Mouse (Mus musculus): ENCODE results near the gene Ifit3b. TPM values are rescaled to one million over a fixed set of nuclear protein-coding genes. Genes with fewer than 3 reads are reported as not detected.
"Not testable (repeated sequence)": the region's sequence is repeated elsewhere in the genome, so short reads cannot be mapped to it uniquely, and the experiment has no call there.

Ifit3b gene
- polyA plus RNA-seq, 1 experiment from 2014 or later, result 0.33 TPM

DNA sequence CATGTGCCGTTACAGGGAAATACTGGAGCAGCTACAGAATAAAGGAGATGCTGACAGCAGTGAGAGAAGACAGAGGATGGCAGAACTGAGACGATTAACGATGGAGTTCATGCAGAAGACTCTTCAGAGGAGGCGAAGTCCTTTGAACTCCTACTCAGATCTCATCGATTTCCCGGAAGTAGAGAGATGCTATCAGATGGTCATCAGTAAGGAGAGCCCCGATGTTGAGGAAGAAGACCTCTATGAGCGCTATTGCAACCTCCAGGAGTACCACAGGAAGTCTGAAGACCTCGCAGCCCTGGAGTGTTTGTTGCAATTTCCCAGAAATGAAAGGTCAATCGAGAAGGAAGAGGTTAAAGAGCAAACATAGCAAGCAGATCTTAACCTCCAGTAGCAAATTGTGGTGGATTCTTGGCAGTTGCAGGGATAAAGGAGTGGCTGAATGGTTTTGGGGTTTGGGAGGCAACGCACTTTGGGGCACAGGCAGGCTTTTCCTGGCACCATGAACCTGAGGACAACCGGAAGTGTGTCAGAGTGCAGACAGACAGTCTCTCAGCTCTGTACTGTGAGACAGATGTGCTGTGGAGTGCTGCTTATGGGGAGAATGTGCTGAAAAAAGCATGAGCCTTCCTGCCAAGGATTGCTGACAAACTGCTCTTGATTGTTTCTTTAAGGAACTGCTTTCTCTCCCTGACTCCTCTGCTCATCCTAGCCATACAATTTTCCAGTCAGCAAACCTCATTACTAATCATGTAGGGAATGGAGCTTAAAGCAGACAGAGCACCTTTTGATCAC, 19.7 kb upstream of the Ifit3b start:
- H3K9me3 ChIP-seq; H3K36me3 ChIP-seq; H3K27ac ChIP-seq; H3K4me3 ChIP-seq; H3K4me1 ChIP-seq; H3K4me2 ChIP-seq (replicated peaks); H3K27me3 ChIP-seq; ATAC-seq (ENCODE audit: insufficient number of reproducible peaks, insufficient read depth, low FRiP score, low TSS enrichment); H3K9ac ChIP-seq: not testable (repeated sequence)
- WGBS, result 72% methylated on average over 7 of the region's 12 CpGs

DNA sequence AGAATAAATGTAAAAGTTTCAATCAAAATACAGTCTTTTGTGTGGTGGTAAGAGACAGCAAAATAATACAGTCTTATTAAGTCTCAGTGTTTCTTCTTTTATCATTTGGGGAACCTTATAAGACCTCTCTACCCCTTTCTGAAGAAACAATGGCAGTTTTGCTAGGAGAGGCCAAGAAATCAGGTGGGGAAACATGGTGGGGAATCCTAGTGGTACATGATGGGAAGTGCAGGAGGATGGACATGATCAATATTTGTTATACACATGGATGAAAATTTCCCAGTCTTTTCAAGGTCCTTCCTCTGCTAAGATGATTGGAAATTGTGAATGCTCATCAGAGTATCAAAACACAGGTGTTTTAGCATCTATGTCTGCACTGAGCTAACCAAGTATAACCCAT, 18.8 kb upstream of the Ifit3b start:
- H3K9ac ChIP-seq, result no peak overlapping the region
- H3K9me3 ChIP-seq, result no peaks in the 10 kb centered on the region
- H3K27ac ChIP-seq, result no peak overlapping the region
- H3K27me3 ChIP-seq, result no peaks in the 10 kb centered on the region
- no peak overlapping the region for H3K4me2 ChIP-seq (replicated peaks)
- no peak for ATAC-seq (ENCODE audit: insufficient number of reproducible peaks, insufficient read depth, low FRiP score, low TSS enrichment)
- no peaks in the 10 kb centered on the region for H3K36me3 ChIP-seq
- H3K4me1 ChIP-seq, result no peaks in the 10 kb centered on the region
- no peak overlapping the region for H3K4me3 ChIP-seq

DNA sequence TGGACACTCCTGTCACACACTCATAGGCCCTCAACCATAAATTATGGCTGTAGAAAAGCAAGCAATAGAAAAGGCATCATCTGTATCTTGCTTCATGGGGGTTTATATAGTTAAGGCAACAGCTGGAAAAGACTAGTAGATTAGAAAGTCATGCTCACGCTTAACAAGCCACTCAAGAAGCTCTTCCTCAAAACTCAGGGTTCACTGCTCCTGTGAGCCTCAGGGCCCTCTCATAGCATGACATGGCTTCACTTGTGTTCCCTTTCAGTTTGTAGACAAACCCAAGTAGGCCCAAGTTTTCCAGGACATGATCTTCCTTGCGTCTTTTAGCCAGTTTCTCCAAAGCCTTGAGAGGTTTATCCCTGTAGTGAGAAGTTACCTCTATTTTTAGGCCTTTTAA, 14.3 kb upstream of the Ifit3b start:
- ATAC-seq (ENCODE audit: insufficient number of reproducible peaks, insufficient read depth, low FRiP score, low TSS enrichment), result no peak
- WGBS, result 89% methylated on average over 2 of the region's 2 CpGs
- Histone ChIP-seq H3K9ac (no peak overlapping the region), H3K9me3 (no peaks in the 10 kb centered on the region), H3K27me3 (no peaks in the 10 kb centered on the region), H3K36me3 (no peaks in the 10 kb centered on the region), H3K4me1 (no peaks in the 10 kb centered on the region), H3K4me2 (replicated peaks) (no peak overlapping the region), H3K4me3 (no peak overlapping the region), H3K27ac (no peak overlapping the region)

DNA sequence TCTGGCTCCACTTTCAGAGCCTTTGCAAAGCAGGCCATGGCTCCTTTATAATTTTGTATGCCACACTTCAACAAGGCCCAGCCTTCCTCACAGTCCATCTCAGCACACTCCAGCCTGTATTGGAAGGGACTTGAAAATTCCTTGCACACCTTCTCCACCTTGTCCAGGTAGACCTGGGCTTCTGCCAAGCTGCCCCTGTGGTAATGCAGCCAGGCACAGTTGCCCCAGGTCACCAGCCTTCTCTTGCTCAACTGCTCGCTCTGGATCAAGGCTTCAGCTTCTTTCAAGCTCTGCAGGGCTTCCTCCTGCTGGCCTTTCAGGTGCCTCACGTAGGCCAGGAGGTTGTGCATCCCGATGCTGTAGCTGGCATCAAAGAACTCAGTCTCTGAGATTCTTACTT, 13.2 kb upstream of the Ifit3b start:
- not testable (repeated sequence) for H3K4me2 ChIP-seq (replicated peaks); H3K9ac ChIP-seq; H3K27me3 ChIP-seq; H3K4me1 ChIP-seq; H3K36me3 ChIP-seq; H3K9me3 ChIP-seq; H3K27ac ChIP-seq; ATAC-seq (ENCODE audit: insufficient number of reproducible peaks, insufficient read depth, low FRiP score, low TSS enrichment); H3K4me3 ChIP-seq
- WGBS, result 75% methylated on average over 3 of the region's 3 CpGs

DNA sequence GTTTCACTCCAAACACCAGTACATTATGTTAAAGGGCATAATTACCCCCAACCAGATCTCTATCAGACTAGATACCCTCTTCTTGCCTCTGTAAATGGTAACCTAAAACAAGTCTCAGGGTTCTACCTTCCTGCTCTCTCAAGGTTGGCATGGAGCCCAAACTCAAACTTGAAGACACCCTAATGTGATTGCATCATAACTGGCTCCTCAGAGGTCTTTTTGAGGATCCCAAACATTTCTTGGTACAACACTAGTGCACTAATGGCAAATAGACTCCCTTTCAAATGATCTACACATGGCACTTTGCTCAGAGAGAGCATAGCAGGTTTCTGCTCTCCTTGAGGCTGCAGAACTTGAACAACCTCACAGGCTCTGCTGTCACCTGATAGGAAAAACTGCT, 11.0 kb upstream of the Ifit3b start:
- H3K4me2 ChIP-seq (replicated peaks), result no peak overlapping the region
- ATAC-seq (ENCODE audit: insufficient number of reproducible peaks, insufficient read depth, low FRiP score, low TSS enrichment), result no peak

DNA sequence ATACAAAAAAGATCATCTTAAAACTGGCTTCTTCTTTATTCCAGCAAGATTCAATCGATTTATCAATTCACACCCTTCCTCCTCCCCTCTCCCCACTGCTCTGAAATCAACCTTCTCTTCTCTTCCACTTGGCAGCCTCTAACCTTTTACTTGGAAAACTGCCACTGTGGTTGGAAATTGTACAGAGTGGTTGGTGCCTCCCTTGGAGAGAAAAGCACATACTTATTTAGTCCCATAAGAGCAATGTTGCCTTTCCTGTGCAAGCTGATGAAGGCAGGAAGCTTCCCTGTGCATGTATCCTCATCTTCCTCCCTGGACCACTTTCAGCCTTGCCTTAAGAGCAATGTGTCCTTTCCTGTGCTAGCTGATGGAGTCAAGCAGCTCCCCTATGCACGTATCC, 9.4 kb upstream of the Ifit3b start:
- Histone ChIP-seq H3K27ac (no peak overlapping the region), H3K36me3 (no peaks in the 10 kb centered on the region), H3K4me1 (no peaks in the 10 kb centered on the region), H3K4me2 (replicated peaks) (no peak overlapping the region), H3K9me3 (no peaks in the 10 kb centered on the region), H3K9ac (no peak overlapping the region), H3K4me3 (no peak overlapping the region), H3K27me3 (no peaks in the 10 kb centered on the region)
- 84% methylated on average over 2 of the region's 2 CpGs for WGBS
- ATAC-seq (ENCODE audit: insufficient number of reproducible peaks, insufficient read depth, low FRiP score, low TSS enrichment), result no peak

More for the DNA sequence above, 11.0 kb upstream of the Ifit3b start:
- H3K27ac ChIP-seq, result no peak overlapping the region
- no peaks in the 10 kb centered on the region for H3K9me3 ChIP-seq
- H3K4me1 ChIP-seq, result no peaks in the 10 kb centered on the region
- no peaks in the 10 kb centered on the region for H3K27me3 ChIP-seq
- H3K9ac ChIP-seq, result no peak overlapping the region
- H3K4me3 ChIP-seq, result no peak overlapping the region
- H3K36me3 ChIP-seq, result no peaks in the 10 kb centered on the region

DNA sequence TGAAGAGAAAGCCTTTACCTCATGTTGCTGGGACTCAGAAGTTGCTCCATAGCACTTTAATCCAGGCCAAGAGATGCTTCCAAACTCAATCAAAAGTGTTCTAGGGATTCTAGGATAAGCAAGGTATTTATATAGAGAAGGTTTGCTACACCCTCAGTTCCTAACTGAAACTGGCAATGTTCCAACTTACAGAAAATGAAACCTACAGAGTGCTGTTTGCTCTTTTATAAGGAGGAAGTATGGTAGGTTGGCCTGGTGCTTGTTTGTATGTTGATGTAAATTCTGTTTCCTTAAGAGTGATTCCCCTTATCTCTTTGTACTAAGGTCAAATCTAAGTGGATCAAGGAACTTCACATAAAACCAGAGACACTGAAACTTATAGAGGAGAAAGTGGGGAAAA, 8.5 kb upstream of the Ifit3b start:
- not testable (repeated sequence) for H3K9ac ChIP-seq; H3K36me3 ChIP-seq; H3K9me3 ChIP-seq; H3K4me3 ChIP-seq; H3K4me2 ChIP-seq (replicated peaks); ATAC-seq (ENCODE audit: insufficient number of reproducible peaks, insufficient read depth, low FRiP score, low TSS enrichment); H3K4me1 ChIP-seq; H3K27me3 ChIP-seq; H3K27ac ChIP-seq

DNA sequence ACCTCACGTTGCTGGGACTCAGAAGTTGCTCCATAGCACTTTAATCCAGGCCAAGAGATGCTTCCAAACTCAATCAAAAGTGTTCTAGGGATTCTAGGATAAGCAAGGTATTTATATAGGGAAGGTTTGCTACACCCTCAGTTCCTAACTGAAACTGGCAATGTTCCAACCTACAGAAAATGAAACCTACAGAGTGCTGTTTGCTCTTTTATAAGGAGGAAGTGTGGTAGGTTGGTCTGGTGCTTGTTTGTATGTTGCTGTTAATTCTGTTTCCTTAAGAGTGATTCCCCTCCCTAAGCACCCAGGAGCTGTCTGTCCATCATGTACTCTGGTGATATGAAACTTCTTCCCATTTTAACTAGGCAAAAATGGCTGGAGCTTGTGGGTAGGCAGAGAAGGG, 5.9 kb upstream of the Ifit3b start, which contains the start of gene Ifit1bl1:
TSS of gene Ifit1bl1 (minus strand) at position 69 of the 400 bp plus-strand sequence.
- not testable (repeated sequence) for H3K4me2 ChIP-seq (replicated peaks); H3K9ac ChIP-seq; H3K27me3 ChIP-seq; H3K9me3 ChIP-seq; ATAC-seq (ENCODE audit: insufficient number of reproducible peaks, insufficient read depth, low FRiP score, low TSS enrichment); H3K4me3 ChIP-seq; H3K27ac ChIP-seq; H3K4me1 ChIP-seq; H3K36me3 ChIP-seq
- 42% methylated on average over 1 of the region's 1 CpGs for WGBS

DNA sequence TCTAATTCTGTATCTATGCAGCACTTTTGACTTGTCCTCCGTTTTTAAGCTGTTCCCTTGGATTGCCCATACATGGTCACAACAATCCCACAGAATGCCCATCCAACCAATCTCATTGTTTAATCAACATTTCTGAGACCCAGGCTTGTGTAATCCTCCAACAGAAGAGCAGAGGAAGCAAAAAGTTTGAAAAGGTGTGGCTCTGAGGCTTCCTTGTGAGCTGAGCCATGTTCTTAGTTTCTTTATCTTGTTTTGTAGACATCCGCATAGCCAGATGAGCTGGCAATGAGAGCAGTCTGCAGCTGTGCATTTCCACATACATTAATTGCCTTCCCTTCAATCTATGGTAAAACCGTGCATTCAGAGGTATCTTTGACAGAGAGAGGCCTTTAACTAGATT, 2.3 kb upstream of the Ifit3b start:
- H3K4me3 ChIP-seq, result no peak overlapping the region
- H3K4me2 ChIP-seq (replicated peaks), result no peak overlapping the region
- no peaks in the 10 kb centered on the region for H3K36me3 ChIP-seq
- no peaks in the 10 kb centered on the region for H3K27me3 ChIP-seq
- no peaks in the 10 kb centered on the region for H3K9me3 ChIP-seq
- no peak for ATAC-seq (ENCODE audit: insufficient number of reproducible peaks, insufficient read depth, low FRiP score, low TSS enrichment)
- H3K27ac ChIP-seq, result no peak overlapping the region
- 84% methylated on average over 3 of the region's 3 CpGs for WGBS
- no peak overlapping the region for H3K9ac ChIP-seq
- peaks cover 3% of the 10 kb centered on the region; the same call in 1 of the 2 replicates for H3K4me1 ChIP-seq

DNA sequence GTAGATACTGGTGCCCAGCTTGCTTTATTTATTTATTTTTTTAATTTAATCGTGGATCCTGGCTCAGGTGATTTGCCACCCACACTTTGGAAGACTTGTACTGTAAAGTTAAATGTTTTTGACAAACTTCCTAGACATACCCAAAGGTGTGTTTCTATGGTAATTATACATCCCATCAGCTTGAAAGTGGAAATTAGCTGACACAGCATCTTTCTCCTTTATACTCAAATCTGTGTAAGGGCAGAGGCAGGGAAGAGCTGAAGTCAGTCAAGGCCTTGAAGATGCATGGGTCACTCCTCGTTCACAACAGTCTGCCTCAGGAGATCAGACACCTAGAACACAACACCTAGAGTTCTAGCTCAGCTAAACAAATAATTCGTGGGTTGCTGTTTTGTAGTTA, 2.3 kb downstream of the Ifit3b start:
- not testable (repeated sequence) for H3K27me3 ChIP-seq; H3K9ac ChIP-seq; H3K27ac ChIP-seq; H3K36me3 ChIP-seq; H3K9me3 ChIP-seq; H3K4me2 ChIP-seq (replicated peaks); H3K4me3 ChIP-seq; H3K4me1 ChIP-seq; ATAC-seq (ENCODE audit: insufficient number of reproducible peaks, insufficient read depth, low FRiP score, low TSS enrichment)
- 73% methylated on average over 3 of the region's 3 CpGs for WGBS

DNA sequence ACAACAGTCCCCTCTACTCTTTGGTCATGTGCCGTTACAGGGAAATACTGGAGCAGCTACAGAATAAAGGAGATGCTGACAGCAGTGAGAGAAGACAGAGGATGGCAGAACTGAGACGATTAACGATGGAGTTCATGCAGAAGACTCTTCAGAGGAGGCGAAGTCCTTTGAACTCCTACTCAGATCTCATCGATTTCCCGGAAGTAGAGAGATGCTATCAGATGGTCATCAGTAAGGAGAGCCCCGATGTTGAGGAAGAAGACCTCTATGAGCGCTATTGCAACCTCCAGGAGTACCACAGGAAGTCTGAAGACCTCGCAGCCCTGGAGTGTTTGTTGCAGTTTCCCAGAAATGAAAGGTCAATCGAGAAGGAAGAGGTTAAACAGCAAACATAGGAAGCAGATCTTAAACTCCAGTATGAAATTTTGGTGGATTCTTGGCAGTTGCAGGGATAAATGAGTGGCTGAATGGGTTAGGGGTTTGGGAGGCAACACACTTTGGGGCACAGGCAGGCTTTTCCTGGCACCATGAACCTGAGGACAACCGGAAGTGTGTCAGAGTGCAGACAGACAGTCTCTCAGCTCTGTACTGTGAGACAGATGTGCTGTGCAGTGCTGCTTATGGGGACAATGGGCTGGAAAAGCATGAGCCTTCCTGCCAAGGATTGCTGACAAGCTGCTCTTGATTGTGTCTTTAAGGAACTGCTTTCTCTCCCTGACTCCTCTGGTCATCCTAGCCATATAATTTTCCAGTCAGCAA, 4.7 kb downstream of the Ifit3b start:
- not testable (repeated sequence) for H3K27ac ChIP-seq; H3K9me3 ChIP-seq; H3K27me3 ChIP-seq; H3K4me2 ChIP-seq (replicated peaks); H3K4me3 ChIP-seq; H3K4me1 ChIP-seq; H3K36me3 ChIP-seq; H3K9ac ChIP-seq; ATAC-seq (ENCODE audit: insufficient number of reproducible peaks, insufficient read depth, low FRiP score, low TSS enrichment)
- WGBS, result 76% methylated on average over 5 of the region's 11 CpGs

DNA sequence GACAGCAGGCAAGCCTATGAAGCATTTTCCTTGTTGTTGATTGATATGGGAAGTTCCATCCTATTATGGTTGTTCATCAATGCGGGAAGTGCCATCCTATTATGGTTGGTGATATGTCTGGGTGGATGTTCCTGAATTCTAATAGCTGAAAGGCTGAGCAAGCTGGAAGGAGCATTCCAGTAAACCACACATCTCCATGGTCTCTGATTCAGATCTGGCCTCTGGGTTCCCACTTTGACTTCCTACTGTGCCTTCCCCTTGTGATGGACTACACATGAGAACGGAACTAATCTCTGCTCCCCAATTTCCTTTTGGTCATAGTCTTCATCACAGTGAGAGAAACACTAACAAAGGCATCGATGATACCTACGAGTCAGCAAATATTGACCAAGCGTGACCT, 13.1 kb downstream of the Ifit3b start:
- WGBS, result 91% methylated on average over 5 of the region's 5 CpGs
- Histone ChIP-seq H3K27ac (no peak overlapping the region), H3K27me3 (no peaks in the 10 kb centered on the region)

More for the DNA sequence above, 13.1 kb downstream of the Ifit3b start:
- Histone ChIP-seq H3K9ac (no peak overlapping the region), H3K4me3 (no peak overlapping the region), H3K9me3 (no peaks in the 10 kb centered on the region), H3K4me1 (no peaks in the 10 kb centered on the region), H3K36me3 (no peaks in the 10 kb centered on the region), H3K4me2 (replicated peaks) (no peak overlapping the region)
- no peak for ATAC-seq (ENCODE audit: insufficient number of reproducible peaks, insufficient read depth, low FRiP score, low TSS enrichment)
